ENCODE assay signal across 9 mouse cellular contexts in genomic region chr11:12037075-12037686, GRCm38 (mm10). TPM values are rescaled to one million over a fixed set of nuclear protein-coding genes. Genes with fewer than 3 reads are reported as not detected.
DNase-seq lines count a peak whose midpoint lies in the region; ATAC-seq and TF ChIP-seq lines count a peak whose summit lies in the region.
"Had no signal": no experiment of that assay in that cellular context is flagged by ENCODE, and none has a peak within 500 bp of the region (broad histone marks: within the 10 kb centered on the region; RNA-seq: fewer than 3 reads in every experiment).

No protein-coding gene starts in this region.

- peak overlapping the region; percentile 68 for H3K4me2 ChIP-seq in liver, embryonic 14.5 days (ENCODE audit: low read depth)
- peak overlapping the region; percentile 31 for H3K4me2 ChIP-seq in neural tube, embryonic 11.5 days (ENCODE audit: low read depth)

- intact Hi-C loops in gastrocnemius, postnatal 36 days (cut with DNase I) = loop anchor here (5.0 kb wide), 1 partner anchor 220 kb away; no protein-coding TSS in a partner anchor

- no peak for TF ChIP-seq EP300 in liver, embryonic 14.5 days (IDR thresholded peaks at IDR 0.05; ENCODE audit: low read depth)

- peaks cover 71% of the 10 kb centered on the region for H3K27me3 ChIP-seq in liver, embryonic 14.5 days (ENCODE audit: control insufficient read depth, insufficient read depth, low read length)
- H3K27me3 ChIP-seq in neural tube, embryonic 11.5 days (ENCODE audit: control insufficient read depth, insufficient read depth, low read length) = peaks cover 84% of the 10 kb centered on the region

- peak overlapping the region; percentile 79 for H3K27ac ChIP-seq in brown adipose tissue, adult 24 weeks (replicated peaks; ENCODE audit: low read depth, low read length)
- no peak overlapping the region for H3K27ac ChIP-seq in liver, embryonic 14.5 days
- H3K27ac ChIP-seq in neural tube, embryonic 11.5 days (ENCODE audit: low read depth, low read length) = peak overlapping the region; percentile 88

- peak overlapping the region; percentile 68 for H3K4me3 ChIP-seq in brown adipose tissue, adult 24 weeks (ENCODE audit: insufficient read depth, low read depth, low read length)
- peak overlapping the region; percentile 57 to 68 for H3K4me3 ChIP-seq in liver, embryonic 14.5 days (ENCODE audit: insufficient read depth in 1 of 2, low read depth in 2 of 2, low read length in 2 of 2)
- H3K4me3 ChIP-seq in neural tube, embryonic 11.5 days (ENCODE audit: low read depth, low read length) = peak overlapping the region; percentile 75
- H3K4me3 ChIP-seq: myocyte had no signal

- no peaks in the 10 kb centered on the region for H3K36me3 ChIP-seq in liver, embryonic 14.5 days (replicated peaks; ENCODE audit: control insufficient read depth, insufficient read depth, low read depth)
- H3K36me3 ChIP-seq in neural tube, embryonic 11.5 days (ENCODE audit: control insufficient read depth, insufficient read depth, low read length) = no peaks in the 10 kb centered on the region

- H3K9ac ChIP-seq in liver, embryonic 14.5 days (replicated peaks) = peak overlapping the region; percentile 73
- peak overlapping the region; percentile 93 for H3K9ac ChIP-seq in neural tube, embryonic 11.5 days (ENCODE audit: low read length)

- DNase-seq in ES-CJ7 (ENCODE audit: low read depth, low spot score) = peak; percentile 23
- DNase-seq in gastrocnemius, postnatal 36 days = peak; percentile 53 to 59
- DNase-seq in induced T-regulatory cell, adult 2 months (ENCODE audit: low read depth) = peak; percentile 3
- DNase-seq in liver, embryonic 14.5 days (ENCODE audit: low read depth in 3 of 3, low spot score in 3 of 3) = peak in 2 of 3 experiments; percentile 16 to 17
- DNase-seq in neural tube, embryonic 11.5 days (ENCODE audit: low spot score) = peak; percentile 74

- WGBS in liver, embryonic 14.5 days (ENCODE audit: insufficient replicate concordance) = 1% methylated on average over 86 of the region's 93 CpGs
- under 1% methylated on average over 41 of the region's 93 CpGs for WGBS in neural tube, embryonic 11.5 days

- peak; percentile 77 for ATAC-seq in liver, embryonic 14.5 days (ENCODE audit: insufficient read depth)
- peak; percentile 66 for ATAC-seq in neural tube, embryonic 11.5 days (ENCODE audit: insufficient read depth, low FRiP score, low TSS enrichment)
- ATAC-seq in activated CD4-positive, CD25-positive, alpha-beta regulatory T cell, adult 4 months = no peak
- ATAC-seq in cerebellum, adult (ENCODE audit: insufficient number of reproducible peaks, low FRiP score, low TSS enrichment) = no peak

- TF ChIP-seq CTCF in liver, embryonic 14.5 days (IDR thresholded peaks at IDR 0.05; ENCODE audit: low read depth) = peak; percentile 17; the same call in 1 of the 2 replicates

- no peaks in the 10 kb centered on the region for H3K9me3 ChIP-seq in liver, embryonic 14.5 days (ENCODE audit: control insufficient read depth, low read length)
- no peaks in the 10 kb centered on the region for H3K9me3 ChIP-seq in neural tube, embryonic 11.5 days (ENCODE audit: control insufficient read depth, low read length)

- H3K4me1 ChIP-seq in brown adipose tissue, adult 24 weeks (ENCODE audit: control insufficient read depth, insufficient read depth, insufficient read length, low read length) = no peaks in the 10 kb centered on the region
- peaks cover 0 to 9% of the 10 kb centered on the region in 2 experiments; a peak in 3 of 4 replicates for H3K4me1 ChIP-seq in liver, embryonic 14.5 days (replicated peaks; ENCODE audit: control insufficient read depth in 2 of 2, insufficient read depth in 2 of 2, low read length in 1 of 2)
- H3K4me1 ChIP-seq in neural tube, embryonic 11.5 days (ENCODE audit: control insufficient read depth, insufficient read depth, low read length) = no peaks in the 10 kb centered on the region

RNA-seq across cellular contexts. Expression of gene Grb10, which starts 1.3 kb away (rescaled TPM):
- polyA plus RNA-seq in brown adipose tissue, adult 24 weeks (2012; ENCODE audit: insufficient read depth, insufficient read length, missing spikeins) = 6.2 and 6.4 TPM in 2 replicates
- 10 to 100 TPM; 47.5 to 62.4 TPM for total RNA-seq in gastrocnemius, postnatal 36 days (2021)
- polyA plus RNA-seq in liver, embryonic 14.5 days (2012; rRNA removed) = 78.8 and 91.5 TPM in 2 replicates
- polyA plus RNA-seq in liver, embryonic 14.5 days (2014; fragmentation: Nextera tagmentation; extraction: Ambion mirVana) = 42.4 and 43.2 TPM in 2 replicates
- polyA plus RNA-seq in neural tube, embryonic 11.5 days (2014; fragmentation: Nextera tagmentation; extraction: Ambion mirVana) = 181 and 191 TPM in 2 replicates
- polyA plus RNA-seq in activated CD4-positive, CD25-positive, alpha-beta regulatory T cell, adult 4 months (2017; shearing (Covaris generic)) = not detected

Comparison
In these comparisons a context has a peak if more than half of its experiments do, and no peak if none do; other contexts are left out.
1. DNase-seq: peak in every context shown above with its lines; median percentile 74 in neural tube, embryonic 11.5 days; 56 in gastrocnemius, postnatal 36 days; 23 in ES-CJ7; 16 in liver, embryonic 14.5 days; 3 in induced T-regulatory cell, adult 2 months.
2. ATAC-seq: peak in liver, embryonic 14.5 days (single experiment) and neural tube, embryonic 11.5 days (single experiment); none in activated CD4-positive, CD25-positive, alpha-beta regulatory T cell, adult 4 months (single experiment) and cerebellum, adult (single experiment).
3. Peak in every context shown above with its lines, with median percentiles within 50 percentile points of each other: H3K4me3 ChIP-seq.